Mouse (Mus musculus): ENCODE measurements around the gene Scaf8. TPM values are rescaled to one million over a fixed set of nuclear protein-coding genes. Genes with fewer than 3 reads are reported as not detected.

Gene Scaf8
- 58.0 TPM for polyA plus RNA-seq (2017; shearing (Covaris generic))

GRCm38 (mm10) chr17:3114720-3115379 is at the start of gene Scaf8:
TSS of gene Scaf8 (plus strand) at chr17:3114972.

Other genes with a start within 250 kb of the Scaf8 start
- 0.54 TPM for gene Tiam2, start 211.6 kb downstream of the Scaf8 start, polyA plus RNA-seq (2017; shearing (Covaris generic))

All from effector memory CD4-positive, alpha-beta T cell, adult 5 months (primary cell).